Mouse (Mus musculus) cerebellum, postnatal 4 days (tissue): Measurements from ENCODE around the gene Ptcd1.
A peak's percentile ranks its signal among the peaks of the same experiment; 100 is the strongest.
"Not testable (repeated sequence)": the region's sequence is repeated elsewhere in the genome, so short reads cannot be mapped to it uniquely, and the experiment has no call there.

Experiments
- DNase-seq, 2 experiments: peaks; one replicate each; pipeline ENCODE4 v3.0.0; 2022; ENCODE audit warnings: low spot score in 2 of 2, mixed read lengths in 1 of 2

The Ptcd1 gene

DNA sequence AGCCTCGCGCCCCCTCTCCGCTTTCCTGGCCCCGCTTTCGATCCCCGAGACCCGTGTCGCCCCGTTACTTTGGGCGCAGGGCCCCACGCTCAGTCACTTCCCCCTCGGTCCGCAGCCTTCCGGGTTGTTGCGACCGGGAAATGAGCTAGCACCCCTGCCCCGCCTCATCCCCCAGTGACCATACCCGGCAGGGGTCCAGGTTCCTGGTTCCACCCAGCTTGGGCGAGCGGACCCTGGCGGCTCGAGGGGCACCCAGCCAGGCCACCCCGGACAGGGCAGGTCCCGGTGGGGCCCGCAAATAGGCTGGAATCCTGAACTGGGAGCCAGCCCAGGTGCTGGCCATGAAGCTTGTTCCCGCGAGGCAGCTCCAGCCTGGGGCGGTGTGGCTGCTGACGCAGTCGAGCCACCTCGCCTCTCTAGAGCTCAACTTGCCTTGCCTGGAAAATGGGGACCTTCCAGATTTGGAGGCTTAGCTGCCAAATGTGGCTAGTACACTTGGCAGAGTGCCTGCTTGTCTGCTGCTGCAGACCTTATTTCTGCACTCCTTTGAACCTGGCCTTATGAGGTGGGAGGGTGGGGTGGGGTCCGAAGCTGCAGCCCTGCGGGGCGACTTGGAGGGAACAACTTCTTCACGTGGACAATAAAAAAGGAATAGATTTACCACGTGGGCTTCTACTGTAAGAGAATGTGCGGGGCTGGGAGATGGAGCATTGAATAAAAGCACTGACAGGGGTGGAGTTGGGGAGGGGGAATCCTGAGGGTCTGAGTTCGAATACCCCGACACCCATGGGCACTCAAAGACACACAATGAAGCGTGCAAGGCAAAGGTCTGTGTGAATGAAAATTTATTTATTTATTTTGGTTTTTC, 52.1 kb downstream of the Ptcd1 start:
- peak in 1 of 2 experiments; percentile 17 for DNase-seq

DNA sequence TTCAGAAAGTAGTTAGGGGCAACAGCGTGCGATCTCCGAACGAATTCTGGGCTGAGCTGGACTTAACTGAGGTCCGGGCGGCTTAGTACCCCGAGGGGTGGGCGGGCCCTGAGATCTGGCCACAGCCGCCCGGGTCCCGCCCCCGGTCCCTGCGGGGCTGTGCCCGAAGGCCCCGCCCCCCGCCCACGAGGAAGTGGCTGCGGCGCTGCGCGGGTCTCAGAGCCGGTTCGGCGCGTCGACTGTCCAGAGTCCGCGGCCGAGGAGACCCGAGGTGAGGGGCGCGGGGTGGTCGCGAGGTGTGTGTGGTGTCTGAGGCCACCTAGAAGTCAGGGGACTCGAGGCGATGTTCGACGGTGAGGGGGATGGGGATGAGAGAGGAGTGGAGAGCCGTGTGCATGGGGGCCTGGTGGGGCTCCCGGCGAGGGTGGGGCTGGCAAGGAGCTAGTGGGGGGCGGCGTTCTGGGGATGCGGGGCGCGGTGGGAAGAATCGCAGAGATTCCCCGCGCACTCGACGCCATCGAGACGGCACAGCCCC, 52.8 kb downstream of the Ptcd1 start, which contains the start of gene Arpc1b:
Arpc1b (plus strand) TSS at position 145 of the 535 bp plus-strand sequence.
- peak in 1 of 2 experiments; percentile 25 for DNase-seq

DNA sequence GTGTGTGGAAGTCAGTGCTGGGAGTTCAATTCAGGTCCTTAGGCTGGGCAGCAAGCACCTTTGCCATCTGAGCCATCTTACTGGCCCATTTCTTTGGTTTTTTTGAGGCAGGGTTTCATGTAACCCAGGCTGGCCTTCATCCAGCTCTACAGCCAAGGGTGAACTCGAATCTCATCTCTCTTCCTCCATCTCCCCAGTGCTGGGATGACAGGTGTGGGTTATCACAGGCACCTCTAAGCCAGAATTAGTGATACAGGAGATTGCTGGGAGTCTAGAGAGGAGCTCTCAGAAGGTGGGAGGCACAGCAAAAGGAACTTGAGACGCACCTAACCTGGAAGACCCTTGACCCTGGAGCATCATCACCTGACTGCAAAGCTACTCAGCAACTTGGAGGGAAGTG, 53.5 kb downstream of the Ptcd1 start:
- DNase-seq: no peak

DNA sequence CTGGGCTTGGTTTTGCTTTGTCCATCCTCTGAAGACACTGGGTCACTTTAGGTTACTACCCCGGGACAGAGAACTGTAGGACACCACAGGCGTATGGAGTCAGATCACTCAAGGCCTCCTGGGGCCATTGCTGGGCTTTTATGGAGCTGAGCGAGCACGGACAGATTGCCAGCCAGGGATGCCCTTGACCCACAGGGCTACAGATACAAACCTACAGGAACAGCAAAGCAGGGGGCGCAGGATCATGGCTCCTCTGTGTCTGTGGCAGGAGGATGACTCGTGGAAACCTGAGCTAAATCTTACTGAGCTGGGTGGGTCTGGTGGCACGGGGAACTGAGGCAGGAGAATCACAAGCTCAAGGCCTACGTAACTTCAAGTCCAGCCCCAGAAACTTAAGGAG, 54.3 kb downstream of the Ptcd1 start:
- DNase-seq: no peak

DNA sequence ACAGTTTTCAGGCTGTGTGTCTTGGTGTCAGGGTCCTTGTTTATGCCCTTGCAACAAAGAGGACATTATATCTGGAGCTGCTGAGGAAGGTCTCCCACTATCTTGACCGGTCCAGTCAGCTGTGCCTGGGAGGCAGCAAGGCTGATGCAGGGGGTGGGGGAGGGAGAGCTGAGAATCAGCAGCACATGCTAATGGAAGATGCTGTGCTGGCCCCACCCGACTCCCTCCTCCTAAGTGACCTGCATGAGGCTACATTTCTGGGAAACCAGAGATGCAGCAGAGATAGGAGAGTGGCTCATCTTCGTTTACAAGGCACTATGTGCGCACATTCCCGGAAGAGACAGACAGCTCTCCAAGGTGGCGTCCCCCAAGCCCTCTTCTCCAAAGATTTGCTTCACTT, 56.5 kb downstream of the Ptcd1 start:
- no peak for DNase-seq

DNA sequence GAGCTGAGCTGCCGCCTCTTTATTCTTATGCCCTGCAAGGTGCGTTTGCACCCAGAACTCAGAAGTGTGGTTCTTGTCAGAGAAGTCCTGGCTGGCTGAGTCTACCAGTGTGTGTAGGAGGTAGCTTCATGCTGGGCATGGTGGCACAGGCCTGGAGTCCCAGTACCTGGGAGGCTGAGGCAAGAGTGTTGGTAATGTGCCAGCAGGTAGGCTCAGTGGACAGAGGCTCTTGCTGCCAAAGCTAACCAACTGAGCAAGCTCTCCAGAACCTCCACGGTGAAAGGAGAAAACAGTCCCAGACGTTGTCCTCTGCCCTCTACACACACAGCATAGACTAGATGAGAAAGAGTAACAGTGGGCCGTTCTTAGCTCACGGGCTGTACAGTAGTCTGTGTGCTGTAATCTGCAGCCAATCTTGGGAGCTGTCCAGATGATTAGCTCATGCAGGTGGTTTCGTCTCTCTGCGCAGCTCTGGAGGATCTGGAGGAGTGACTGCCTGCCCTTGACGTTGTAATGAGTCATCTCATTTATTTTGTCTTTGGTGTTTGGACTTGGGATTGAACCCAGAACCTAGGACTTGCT, 61.1 kb downstream of the Ptcd1 start:
- DNase-seq: no peak

DNA sequence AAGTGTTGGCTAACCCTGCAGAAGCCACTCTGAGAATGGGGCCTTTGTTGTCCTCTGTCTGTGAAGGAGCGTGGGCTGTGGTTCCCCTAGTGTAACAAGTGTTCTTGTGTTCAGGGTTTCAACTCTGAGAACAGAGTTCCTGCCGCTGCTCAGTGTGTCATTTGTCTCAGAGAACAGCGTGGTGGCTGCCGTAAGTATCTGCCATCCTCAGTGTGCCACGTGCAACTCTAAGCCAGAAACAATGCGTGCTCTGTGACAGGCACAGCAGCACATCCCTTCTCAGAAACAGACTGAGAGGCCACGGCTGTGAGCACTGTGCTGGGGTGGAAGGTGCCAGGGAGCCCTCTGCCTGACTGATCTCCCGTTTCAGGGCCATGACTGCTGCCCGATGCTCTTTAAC, 62.6 kb downstream of the Ptcd1 start:
- DNase-seq: no peak

DNA sequence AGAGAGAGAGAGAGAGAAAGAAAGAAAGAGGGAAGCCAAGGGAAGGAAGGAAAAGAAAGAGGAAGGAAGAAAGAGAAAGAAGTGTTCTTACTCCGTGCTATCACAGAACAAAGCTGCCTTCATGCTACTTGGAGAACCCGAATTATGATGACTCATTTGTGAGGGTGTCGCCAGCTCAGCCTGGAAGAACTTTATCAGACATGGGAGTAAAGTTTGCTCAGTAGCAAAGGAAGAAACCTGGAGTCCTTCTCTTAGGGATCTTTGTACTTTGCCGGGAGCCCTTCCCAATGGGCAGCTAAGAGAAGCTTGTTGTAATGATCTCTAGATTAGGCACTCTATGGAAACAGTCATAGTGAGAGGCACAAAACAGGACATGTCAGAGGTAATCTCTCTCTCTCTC, 64.2 kb downstream of the Ptcd1 start:
- DNase-seq: no peak

DNA sequence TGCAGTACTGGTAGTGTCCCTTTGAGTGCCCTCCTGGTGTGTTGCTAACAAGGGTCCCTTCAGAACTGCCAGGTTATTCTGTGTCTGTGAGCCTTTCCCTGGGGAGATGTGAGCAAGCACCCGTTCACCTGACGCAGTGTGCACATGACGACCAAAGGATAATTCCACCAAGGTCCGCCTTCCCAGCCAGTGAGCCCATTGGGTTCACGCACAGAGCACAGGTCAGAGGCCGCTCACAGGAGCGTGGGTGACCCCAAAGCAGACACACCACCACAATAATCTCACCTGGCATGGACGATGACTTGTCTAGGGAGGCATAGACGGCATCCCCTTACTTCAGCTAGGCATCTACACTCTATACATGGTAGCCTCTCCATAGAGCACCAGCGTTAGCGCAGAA, 65.5 kb downstream of the Ptcd1 start:
- DNase-seq: not testable (repeated sequence)

DNA sequence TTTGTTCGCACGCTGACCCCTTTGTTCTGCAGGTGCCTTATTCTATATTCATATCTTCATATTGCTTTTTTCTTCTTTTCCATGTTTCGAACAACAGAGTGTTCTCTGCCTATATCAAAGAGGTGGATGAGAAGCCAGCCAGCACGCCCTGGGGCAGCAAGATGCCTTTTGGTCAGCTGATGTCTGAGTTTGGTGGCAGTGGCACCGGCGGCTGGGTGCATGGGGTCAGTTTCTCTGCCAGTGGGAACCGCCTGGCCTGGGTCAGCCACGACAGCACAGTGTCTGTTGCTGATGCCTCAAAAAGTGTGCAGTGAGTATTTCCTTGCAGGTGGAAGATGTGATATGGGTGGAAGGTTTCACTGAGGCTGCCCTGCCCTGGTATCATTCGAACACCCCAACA, 65.9 kb downstream of the Ptcd1 start:
- no peak for DNase-seq

DNA sequence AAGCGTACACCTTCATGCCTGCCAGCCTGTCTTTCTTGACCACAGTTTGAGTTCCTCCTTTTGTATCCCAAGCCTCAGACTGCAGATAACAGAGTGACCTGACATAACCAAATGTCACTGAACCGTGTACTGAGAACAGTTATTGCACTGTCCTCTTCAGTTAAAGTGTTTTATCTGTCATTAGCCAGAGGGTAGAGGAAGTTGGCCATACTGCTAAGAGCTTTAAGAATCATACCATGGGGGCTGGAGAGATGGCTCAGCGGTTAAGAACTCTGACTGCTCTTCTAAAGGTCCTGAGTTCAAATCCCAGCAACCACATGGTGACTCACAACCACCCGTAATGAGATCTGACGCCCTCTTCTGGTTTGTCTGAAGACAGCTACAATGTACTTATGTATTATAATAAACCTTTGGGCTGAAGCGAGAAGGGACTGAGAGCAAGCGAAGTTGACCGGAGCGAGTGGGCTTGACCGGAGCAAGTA, 68.5 kb downstream of the Ptcd1 start:
- DNase-seq: no peak
